Mouse (Mus musculus) right cerebral cortex, adult 18-20 months (tissue): ENCODE data around the gene Agpat1.

ENCODE experiments used
- DNase-seq: peaks from one replicate; pipeline ENCODE4 v3.0.0; 2022; ENCODE audit warnings: mixed read lengths

The Agpat1 gene

GRCm38 (mm10) chr17:34586796-34587422, 17.2 kb upstream of the Agpat1 start:
- DNase-seq, result peak; percentile 91

GRCm38 (mm10) chr17:34587423-34587811, 16.6 kb upstream of the Agpat1 start:
- DNase-seq, result peak; percentile 99

- DNase-seq, result no peak
Measured at GRCm38 (mm10) chr17:34587814-34588213, 16.2 kb upstream of the Agpat1 start.

- DNase-seq, result no peak
Measured at GRCm38 (mm10) chr17:34588767-34589166, 15.3 kb upstream of the Agpat1 start.

GRCm38 (mm10) chr17:34589206-34589605, 14.9 kb upstream of the Agpat1 start:
- no peak for DNase-seq

- no peak for DNase-seq
Measured at GRCm38 (mm10) chr17:34589681-34590101, 14.4 kb upstream of the Agpat1 start, which contains the start of gene Gpsm3. Gene Gpsm3, plus strand, starts transcription at chr17:34589806.

GRCm38 (mm10) chr17:34590154-34590987, 13.7 kb upstream of the Agpat1 start:
- DNase-seq, result no peak

GRCm38 (mm10) chr17:34591029-34591993, 12.8 kb upstream of the Agpat1 start, which contains the start of gene Pbx2:
Gene Pbx2, plus strand, starts transcription at chr17:34591266.
- DNase-seq, result no peak

GRCm38 (mm10) chr17:34591994-34592375, 12.1 kb upstream of the Agpat1 start:
- DNase-seq, result peak; percentile 87

GRCm38 (mm10) chr17:34592581-34593549, 11.2 kb upstream of the Agpat1 start:
- DNase-seq, result no peak

- no peak for DNase-seq
Measured at GRCm38 (mm10) chr17:34593752-34594525, 10.1 kb upstream of the Agpat1 start.

- no peak for DNase-seq
Measured at GRCm38 (mm10) chr17:34596098-34596497, 8.0 kb upstream of the Agpat1 start.

GRCm38 (mm10) chr17:34597566-34598095, 6.4 kb upstream of the Agpat1 start, which contains the start of gene Ager:
Gene Ager, plus strand, starts transcription at chr17:34597862.
- DNase-seq, result no peak

- DNase-seq, result no peak
Measured at GRCm38 (mm10) chr17:34599891-34600290, 4.2 kb upstream of the Agpat1 start.

GRCm38 (mm10) chr17:34601796-34602195, 2.3 kb upstream of the Agpat1 start:
- DNase-seq, result no peak

GRCm38 (mm10) chr17:34603375-34604060, 544 bp upstream of the Agpat1 start, which contains the start of gene Rnf5:
Gene Rnf5, minus strand, starts transcription at chr17:34603690.
- DNase-seq, result peak; percentile 100

- DNase-seq, result no peak
Measured at GRCm38 (mm10) chr17:34604511-34605237, 612 bp downstream of the Agpat1 start.

- peak; percentile 98 for DNase-seq
Measured at GRCm38 (mm10) chr17:34605609-34606008, 1.5 kb downstream of the Agpat1 start.
